Mouse (Mus musculus): Measurements from ENCODE around the gene Ggta1.

DNA sequence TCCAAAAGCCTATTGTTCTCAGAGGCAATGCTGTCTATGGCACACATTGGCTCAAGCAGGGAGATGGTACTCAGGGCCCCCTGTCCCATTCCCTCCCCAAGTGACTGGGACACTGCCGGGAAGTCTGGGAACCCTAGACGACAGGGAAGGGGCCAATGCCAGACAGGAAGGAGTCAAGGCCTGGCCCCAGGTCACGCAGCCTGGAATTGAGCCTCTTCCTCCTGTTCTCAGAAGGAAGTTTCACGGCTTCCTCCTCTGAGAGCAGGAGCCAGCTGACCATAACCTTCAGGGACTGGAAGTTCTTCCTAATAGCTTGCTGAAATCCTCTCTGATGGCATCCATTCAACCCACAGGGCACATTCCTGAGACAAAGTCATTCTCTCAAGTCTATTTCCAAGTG lies 29.6 kb downstream of the Ggta1 start:
- TF ChIP-seq POLR2AphosphoS2 (IDR thresholded peaks at IDR 0.05; ENCODE audit: insufficient read length, low read depth) (no peak), MAX (IDR thresholded peaks at IDR 0.05; ENCODE audit: low read depth) (no peak), POLR2A (IDR thresholded peaks at IDR 0.05; ENCODE audit: insufficient read length, low read depth) (no peak), TCF12 (IDR thresholded peaks at IDR 0.05; ENCODE audit: insufficient read depth, poor library complexity, severe bottlenecking) (no peak), MYOG (IDR thresholded peaks at IDR 0.05; ENCODE audit: control insufficient read depth in 1 of 3, insufficient read depth in 1 of 3, insufficient read length in 2 of 3, low read depth in 2 of 3) (no peak)

All from myocyte (in vitro differentiated cells).